Mouse (Mus musculus): ENCODE measurements around the gene Prpf19. TPM values are rescaled to one million over a fixed set of nuclear protein-coding genes. Genes with fewer than 3 reads are reported as not detected.
A peak's percentile ranks its signal among the peaks of the same experiment; 100 is the strongest.

Prpf19 gene
- polyA plus RNA-seq, 1 experiment = 175 TPM

- Histone ChIP-seq H3K4me3 (ENCODE audit: insufficient read depth, low read depth, low read length) (no peak overlapping the region), H3K36me3 (ENCODE audit: control insufficient read depth, insufficient read depth, low read length) (no peaks in the 10 kb centered on the region), H3K4me1 (ENCODE audit: control insufficient read depth, insufficient read depth, low read length) (peaks cover 4% of the 10 kb centered on the region; the same call in 1 of the 2 replicates), H3K27ac (ENCODE audit: insufficient read depth, low read depth, low read length) (no peak overlapping the region), H3K27me3 (replicated peaks; ENCODE audit: control insufficient read depth, insufficient read depth, low read length) (no peaks in the 10 kb centered on the region)
- TF ChIP-seq POLR2A (IDR thresholded peaks at IDR 0.05; ENCODE audit: low read depth, low read length) = no peak
- no peak for TF ChIP-seq CTCF (conservative IDR thresholded peaks at IDR 0.05; ENCODE audit: insufficient read depth, insufficient read length, low read depth, low read length)
- 88% methylated on average over 13 of the region's 13 CpGs for WGBS
- no peak for DNase-seq
Observed at GRCm38 (mm10) chr19:10866351-10866750, 28.7 kb upstream of the Prpf19 start.

- Histone ChIP-seq H3K27ac (ENCODE audit: insufficient read depth, low read depth, low read length) (no peak overlapping the region), H3K27me3 (replicated peaks; ENCODE audit: control insufficient read depth, insufficient read depth, low read length) (no peaks in the 10 kb centered on the region), H3K36me3 (ENCODE audit: control insufficient read depth, insufficient read depth, low read length) (peaks cover 2% of the 10 kb centered on the region; the same call in 1 of the 2 replicates), H3K4me1 (ENCODE audit: control insufficient read depth, insufficient read depth, low read length) (peaks cover 4% of the 10 kb centered on the region; the same call in 1 of the 2 replicates), H3K4me3 (ENCODE audit: insufficient read depth, low read depth, low read length) (no peak overlapping the region)
- TF ChIP-seq CTCF (conservative IDR thresholded peaks at IDR 0.05; ENCODE audit: insufficient read depth, insufficient read length, low read depth, low read length) = no peak
- TF ChIP-seq POLR2A (IDR thresholded peaks at IDR 0.05; ENCODE audit: low read depth, low read length) = no peak
- 20% methylated on average over 5 of the region's 5 CpGs for WGBS
- DNase-seq = no peak
Observed at GRCm38 (mm10) chr19:10867946-10868622, 26.9 kb upstream of the Prpf19 start.

GRCm38 (mm10) chr19:10868623-10869141 lies 26.3 kb upstream of the Prpf19 start:
- no peak for DNase-seq
- no peak overlapping the region for H3K27ac ChIP-seq (ENCODE audit: insufficient read depth, low read depth, low read length)
- TF ChIP-seq CTCF (conservative IDR thresholded peaks at IDR 0.05; ENCODE audit: insufficient read depth, insufficient read length, low read depth, low read length) (no peak), POLR2A (IDR thresholded peaks at IDR 0.05; ENCODE audit: low read depth, low read length) (no peak)
- H3K4me3 ChIP-seq (ENCODE audit: insufficient read depth, low read depth, low read length) = peak overlapping the region; percentile 57; the same call in 1 of the 2 replicates
- H3K27me3 ChIP-seq (replicated peaks; ENCODE audit: control insufficient read depth, insufficient read depth, low read length) = no peaks in the 10 kb centered on the region
- peaks cover 4% of the 10 kb centered on the region; the same call in 1 of the 2 replicates for H3K4me1 ChIP-seq (ENCODE audit: control insufficient read depth, insufficient read depth, low read length)
- H3K36me3 ChIP-seq (ENCODE audit: control insufficient read depth, insufficient read depth, low read length) = peaks cover 4% of the 10 kb centered on the region
- 2% methylated on average over 17 of the region's 17 CpGs for whole genome bisulfite sequencing

GRCm38 (mm10) chr19:10869241-10869885 lies 25.7 kb upstream of the Prpf19 start:
- DNase-seq = peak; percentile 83
- Histone ChIP-seq H3K27ac (ENCODE audit: insufficient read depth, low read depth, low read length) (no peak overlapping the region), H3K36me3 (ENCODE audit: control insufficient read depth, insufficient read depth, low read length) (peaks cover 4% of the 10 kb centered on the region), H3K4me3 (ENCODE audit: insufficient read depth, low read depth, low read length) (peak overlapping the region; percentile 57), H3K27me3 (replicated peaks; ENCODE audit: control insufficient read depth, insufficient read depth, low read length) (no peaks in the 10 kb centered on the region), H3K4me1 (ENCODE audit: control insufficient read depth, insufficient read depth, low read length) (peaks cover 4% of the 10 kb centered on the region; the same call in 1 of the 2 replicates)
- under 1% methylated on average over 43 of the region's 43 CpGs for WGBS
- TF ChIP-seq POLR2A (IDR thresholded peaks at IDR 0.05; ENCODE audit: low read depth, low read length) = peak; percentile 37
- no peak for TF ChIP-seq CTCF (conservative IDR thresholded peaks at IDR 0.05; ENCODE audit: insufficient read depth, insufficient read length, low read depth, low read length)

- H3K27ac ChIP-seq (ENCODE audit: insufficient read depth, low read depth, low read length) = no peak within 1 kb of the TSS
- no peak for TF ChIP-seq CTCF (conservative IDR thresholded peaks at IDR 0.05; ENCODE audit: insufficient read depth, insufficient read length, low read depth, low read length)
- no peak for TF ChIP-seq POLR2A (IDR thresholded peaks at IDR 0.05; ENCODE audit: low read depth, low read length)
- H3K4me1 ChIP-seq (ENCODE audit: control insufficient read depth, insufficient read depth, low read length) = peaks cover 4% of the 10 kb centered on the region; the same call in 1 of the 2 replicates
- no peaks in the 10 kb centered on the region for H3K27me3 ChIP-seq (replicated peaks; ENCODE audit: control insufficient read depth, insufficient read depth, low read length)
- H3K4me3 ChIP-seq (ENCODE audit: insufficient read depth, low read depth, low read length) = peak within 1 kb of the TSS; percentile 57
- WGBS = 10% methylated on average over 8 of the region's 8 CpGs
- peaks cover 4% of the 10 kb centered on the region for H3K36me3 ChIP-seq (ENCODE audit: control insufficient read depth, insufficient read depth, low read length)
- DNase-seq = peak; percentile 46
Observed at GRCm38 (mm10) chr19:10869886-10870527, 25.0 kb upstream of the Prpf19 start, which contains the start of gene Tmem132a. Tmem132a (minus strand) TSS chr19:10869940.

GRCm38 (mm10) chr19:10870676-10871075 lies 24.4 kb upstream of the Prpf19 start:
- H3K27me3 ChIP-seq (replicated peaks; ENCODE audit: control insufficient read depth, insufficient read depth, low read length) = no peaks in the 10 kb centered on the region
- H3K4me3 ChIP-seq (ENCODE audit: insufficient read depth, low read depth, low read length) = no peak overlapping the region
- H3K4me1 ChIP-seq (ENCODE audit: control insufficient read depth, insufficient read depth, low read length) = peaks cover 4% of the 10 kb centered on the region; the same call in 1 of the 2 replicates
- TF ChIP-seq POLR2A (IDR thresholded peaks at IDR 0.05; ENCODE audit: low read depth, low read length) (no peak), CTCF (conservative IDR thresholded peaks at IDR 0.05; ENCODE audit: insufficient read depth, insufficient read length, low read depth, low read length) (no peak)
- DNase-seq = no peak
- no peak overlapping the region for H3K27ac ChIP-seq (ENCODE audit: insufficient read depth, low read depth, low read length)
- H3K36me3 ChIP-seq (ENCODE audit: control insufficient read depth, insufficient read depth, low read length) = peaks cover 4% of the 10 kb centered on the region
- WGBS = 89% methylated on average over 3 of the region's 3 CpGs
